Mouse (Mus musculus) limb, embryonic 14.5 days (tissue): ENCODE data around the gene Defb21. TPM values are rescaled to one million over a fixed set of nuclear protein-coding genes. Genes with fewer than 3 reads are reported as not detected.

Source experiments
- ATAC-seq: fragments of 200-750 bp; cut with Nextera tagmentation; 2 replicates; pipeline ENCODE4 v1.8.0; 2017; ENCODE audit warnings: low read depth, moderate number of reproducible peaks, moderate TSS enrichment; ENCODE audit not compliant: low FRiP score
- DNase-seq: peaks from one replicate; pipeline ENCODE4 v3.0.0-alpha.2; 2015; ENCODE audit warnings: low spot score
- H3K27ac ChIP-seq: fragments of 300-500 bp; sonication (generic); replicated peaks from 2 replicates; pipeline ENCODE4 v1.5.1; 2014; ENCODE audit warnings: low read depth, mild to moderate bottlenecking, low read length, moderate library complexity, mixed read lengths
- H3K27me3 ChIP-seq: fragments of 300-500 bp; sonication (generic); 2 replicates; pipeline ENCODE4 v1.6.1; 2014; ENCODE audit warnings: low read length, mixed read lengths; ENCODE audit not compliant: control insufficient read depth, insufficient read depth
- H3K36me3 ChIP-seq: fragments of 300-500 bp; sonication (generic); 2 replicates; pipeline ENCODE4 v1.6.1; 2014; ENCODE audit warnings: mild to moderate bottlenecking, low read length, moderate library complexity, mixed read lengths; ENCODE audit not compliant: control insufficient read depth, insufficient read depth
- H3K4me1 ChIP-seq: fragments of 300-500 bp; sonication (generic); 2 replicates; pipeline ENCODE4 v1.6.1; 2014; ENCODE audit warnings: antibody characterized with exemption, low read length, mixed read lengths; ENCODE audit not compliant: control insufficient read depth, insufficient read depth
- H3K4me2 ChIP-seq: fragments of 300-500 bp; sonication (generic); replicated peaks from 2 replicates; pipeline ENCODE4 v1.6.1; 2014; ENCODE audit warnings: low read depth, mild to moderate bottlenecking, low read length, moderate library complexity; ENCODE audit not compliant: severe bottlenecking
- H3K4me3 ChIP-seq: fragments of 300-500 bp; sonication (generic); replicated peaks from 2 replicates; pipeline ENCODE4 v1.5.1; 2014; ENCODE audit warnings: low read length
- H3K9ac ChIP-seq: fragments of 300-500 bp; sonication (generic); 2 replicates; pipeline ENCODE4 v1.6.1; 2014; ENCODE audit warnings: mild to moderate bottlenecking, low read depth, low read length, moderate library complexity; ENCODE audit not compliant: severe bottlenecking
- H3K9me3 ChIP-seq: fragments of 300-500 bp; sonication (generic); 2 replicates; pipeline ENCODE4 v1.6.1; 2016; ENCODE audit warnings: low read length; ENCODE audit not compliant: control insufficient read depth
- POLR2A ChIP-seq: fragments of 200-500 bp; IDR thresholded peaks from 2 replicates; pipeline ENCODE4 v1.8.0; 2012; ENCODE audit warnings: inconsistent platforms, mild to moderate bottlenecking, moderate library complexity, borderline replicate concordance; ENCODE audit not compliant: insufficient read depth, insufficient read length; ENCODE audit errors: extremely low read depth
- WGBS: fragments of 180-500 bp; shearing (Covaris S2); extraction: QIAGEN DNeasy Blood & Tissue Kit; methylation state at CpG from one replicate; pipeline ENCODE4 v1.1.7; 2014; 5-methylcytosine and 5-hydroxymethylcytosine counted together
- polyA plus RNA-seq, 2 experiments: library from polyadenylated mRNA; depleted of rRNA in 1 of 2; stranded (reverse) in 1 of 2; unstranded in 1 of 2; fragments of >200 nt; fragmentation: Nextera tagmentation in 1 of 2; extraction: Ambion mirVana in 1 of 2; gene quantifications; 2 replicates each; pipeline versions ENCODE4 v1.2.1 to v1.2.3; 2012 to 2014

The Defb21 gene
- polyA plus RNA-seq, 2 experiments: not detected

- H3K4me2 ChIP-seq: no peak overlapping the region
- no peaks in the 10 kb centered on the region for H3K9me3 ChIP-seq
Observed at GRCm38 (mm10) chr2:152569881-152570280, 2.7 kb upstream of the Defb21 start.

GRCm38 (mm10) chr2:152570313-152570712 is 2.2 kb upstream of the Defb21 start:
- Histone ChIP-seq H3K9me3 (no peaks in the 10 kb centered on the region), H3K27ac (no peak overlapping the region), H3K4me1 (no peaks in the 10 kb centered on the region), H3K9ac (no peak overlapping the region), H3K4me2 (no peak overlapping the region), H3K36me3 (no peaks in the 10 kb centered on the region), H3K27me3 (no peaks in the 10 kb centered on the region), H3K4me3 (no peak overlapping the region)
- WGBS: 83% methylated on average over 6 of the region's 6 CpGs
- TF ChIP-seq POLR2A: no peak
- no peak for DNase-seq
- ATAC-seq: no peak

More at GRCm38 (mm10) chr2:152569881-152570280, 2.7 kb upstream of the Defb21 start:
- H3K27me3 ChIP-seq: no peaks in the 10 kb centered on the region
- H3K27ac ChIP-seq: no peak overlapping the region
- ATAC-seq (no peak), DNase-seq (no peak)
- no peaks in the 10 kb centered on the region for H3K36me3 ChIP-seq
- 70% methylated on average over 4 of the region's 4 CpGs for WGBS
- H3K4me1 ChIP-seq: no peaks in the 10 kb centered on the region
- H3K4me3 ChIP-seq: no peak overlapping the region
- H3K9ac ChIP-seq: no peak overlapping the region
- TF ChIP-seq POLR2A: no peak

DNA sequence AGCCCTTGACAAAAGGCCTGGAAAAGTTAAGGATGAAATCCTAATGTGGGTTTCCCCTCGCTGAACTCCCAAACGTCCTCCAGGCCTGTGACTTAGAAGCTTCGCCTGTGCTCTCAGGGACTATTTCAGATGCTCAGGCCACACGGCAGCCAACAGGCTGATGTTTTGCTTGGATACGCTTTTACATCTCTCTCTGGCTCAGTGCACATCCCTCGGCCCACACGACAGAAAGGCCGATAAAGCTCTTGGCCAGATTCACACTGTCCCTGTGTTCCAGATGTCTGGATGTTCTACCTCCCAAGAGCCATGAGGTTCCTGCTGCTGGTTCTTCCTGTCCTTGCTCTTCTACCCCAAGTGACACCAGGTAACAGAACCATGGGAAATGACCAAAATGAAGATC is 940 bp downstream of the Defb21 start:
- 94% methylated on average over 8 of the region's 8 CpGs for WGBS
- Histone ChIP-seq H3K9ac (no peak overlapping the region), H3K4me1 (no peaks in the 10 kb centered on the region), H3K27me3 (no peaks in the 10 kb centered on the region), H3K4me2 (no peak overlapping the region), H3K27ac (no peak overlapping the region), H3K9me3 (no peaks in the 10 kb centered on the region), H3K4me3 (no peak overlapping the region), H3K36me3 (no peaks in the 10 kb centered on the region)
- ATAC-seq (no peak), DNase-seq (no peak)
- no peak for TF ChIP-seq POLR2A

DNA sequence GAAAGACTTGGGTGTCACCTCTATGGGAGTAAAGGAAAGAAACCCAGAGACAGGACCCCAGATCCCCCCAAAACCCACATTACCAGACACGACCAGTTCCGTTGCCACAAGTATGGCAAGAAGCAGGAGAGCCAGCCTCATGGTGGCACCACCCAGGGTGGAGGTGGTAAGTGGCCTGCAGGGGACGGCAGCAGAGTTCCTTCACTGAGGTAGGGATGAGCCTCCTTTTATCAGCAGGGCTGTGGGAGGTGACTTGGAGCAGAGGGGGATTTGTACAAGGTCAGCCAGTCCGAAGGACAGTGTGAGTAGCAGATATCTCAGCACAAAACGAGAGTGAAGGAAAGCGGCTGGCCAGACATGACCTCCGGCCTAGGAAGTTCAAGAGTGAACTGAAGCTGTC is 7.6 kb downstream of the Defb21 start, which contains the start of gene Defb19:
Defb19 (minus strand) TSS at position 206 of the 400 bp plus-strand sequence.
- Histone ChIP-seq H3K27me3 (no peaks in the 10 kb centered on the region), H3K9me3 (no peaks in the 10 kb centered on the region), H3K36me3 (no peaks in the 10 kb centered on the region), H3K27ac (no peak within 1 kb of the TSS), H3K9ac (no peak within 1 kb of the TSS), H3K4me1 (no peaks in the 10 kb centered on the region), H3K4me3 (no peak within 1 kb of the TSS), H3K4me2 (no peak within 1 kb of the TSS)
- no peak for ATAC-seq
- no peak for DNase-seq
- TF ChIP-seq POLR2A: no peak
- WGBS: 73% methylated on average over 7 of the region's 7 CpGs

- Histone ChIP-seq H3K27ac (no peak overlapping the region), H3K36me3 (no peaks in the 10 kb centered on the region), H3K27me3 (no peaks in the 10 kb centered on the region), H3K9me3 (no peaks in the 10 kb centered on the region), H3K4me2 (no peak overlapping the region), H3K9ac (no peak overlapping the region), H3K4me1 (no peaks in the 10 kb centered on the region), H3K4me3 (no peak overlapping the region)
- no peak for DNase-seq
- ATAC-seq: no peak
- 85% methylated on average over 11 of the region's 11 CpGs for WGBS
- no peak for TF ChIP-seq POLR2A
Observed at GRCm38 (mm10) chr2:152580612-152581011, 8.1 kb downstream of the Defb21 start.
